Mouse (Mus musculus): ENCODE data around the gene Cmip. TPM values are rescaled to one million over a fixed set of nuclear protein-coding genes. Genes with fewer than 3 reads are reported as not detected.
A peak's percentile ranks its signal among the peaks of the same experiment; 100 is the strongest.

Gene Cmip
- polyA plus RNA-seq, 2 experiments: 27.1 to 39.7 TPM

GRCm38 (mm10) chr8:117251086-117251681, 5.7 kb upstream of the Cmip start:
- Histone ChIP-seq H3K9me3 (ENCODE audit: control insufficient read depth, low read length) (no peaks in the 10 kb centered on the region), H3K9ac (ENCODE audit: low read depth, low read length, severe bottlenecking) (no peak overlapping the region), H3K4me3 (replicated peaks; ENCODE audit: low read length) (no peak overlapping the region), H3K36me3 (ENCODE audit: control insufficient read depth, insufficient read depth, low read length) (no peaks in the 10 kb centered on the region), H3K4me1 (ENCODE audit: control insufficient read depth, insufficient read depth, low read length) (no peaks in the 10 kb centered on the region), H3K4me2 (replicated peaks; ENCODE audit: low read depth, low read length, severe bottlenecking) (no peak overlapping the region), H3K27ac (replicated peaks; ENCODE audit: low read depth, low read length) (no peak overlapping the region), H3K27me3 (ENCODE audit: control insufficient read depth, insufficient read depth, low read length) (no peaks in the 10 kb centered on the region)
- no peak for ATAC-seq (ENCODE audit: low FRiP score, low read depth)
- 45% methylated on average over 7 of the region's 7 CpGs for WGBS
- no peak for TF ChIP-seq POLR2A (IDR thresholded peaks at IDR 0.05; ENCODE audit: borderline replicate concordance, extremely low read depth, insufficient read depth, insufficient read length)
- DNase-seq (ENCODE audit: low spot score): no peak

DNA sequence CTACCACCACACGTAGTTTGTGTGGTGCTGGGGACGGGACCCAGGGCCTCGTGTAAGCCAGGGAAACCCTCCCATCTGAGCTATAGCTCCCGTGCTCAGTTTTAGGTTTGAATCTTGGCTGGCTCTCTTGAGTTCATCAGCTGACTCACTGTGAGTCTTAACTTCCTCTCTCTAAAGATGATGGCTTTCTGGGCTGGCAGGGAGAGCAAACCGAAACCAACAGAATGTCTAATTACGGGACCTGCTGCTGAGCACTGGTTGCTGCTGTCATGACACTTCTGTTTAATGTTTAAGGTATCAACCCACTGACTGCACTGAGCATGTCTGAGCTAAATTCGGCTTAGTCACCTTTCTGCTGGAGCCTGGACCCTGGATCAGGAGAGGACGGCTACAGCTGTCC, 4.2 kb upstream of the Cmip start:
- ATAC-seq (ENCODE audit: low FRiP score, low read depth) (no peak), DNase-seq (ENCODE audit: low spot score) (no peak)
- no peak overlapping the region for H3K4me3 ChIP-seq (replicated peaks; ENCODE audit: low read length)
- no peak overlapping the region for H3K27ac ChIP-seq (replicated peaks; ENCODE audit: low read depth, low read length)
- H3K9ac ChIP-seq (ENCODE audit: low read depth, low read length, severe bottlenecking): no peak overlapping the region
- H3K4me2 ChIP-seq (replicated peaks; ENCODE audit: low read depth, low read length, severe bottlenecking): no peak overlapping the region
- no peaks in the 10 kb centered on the region for H3K4me1 ChIP-seq (ENCODE audit: control insufficient read depth, insufficient read depth, low read length)
- no peaks in the 10 kb centered on the region for H3K36me3 ChIP-seq (ENCODE audit: control insufficient read depth, insufficient read depth, low read length)
- TF ChIP-seq POLR2A (IDR thresholded peaks at IDR 0.05; ENCODE audit: borderline replicate concordance, extremely low read depth, insufficient read depth, insufficient read length): no peak
- H3K27me3 ChIP-seq (ENCODE audit: control insufficient read depth, insufficient read depth, low read length): no peaks in the 10 kb centered on the region
- WGBS: 92% methylated on average over 8 of the region's 8 CpGs
- no peaks in the 10 kb centered on the region for H3K9me3 ChIP-seq (ENCODE audit: control insufficient read depth, low read length)

- no peak overlapping the region for H3K4me2 ChIP-seq (replicated peaks; ENCODE audit: low read depth, low read length, severe bottlenecking)
- no peaks in the 10 kb centered on the region for H3K9me3 ChIP-seq (ENCODE audit: control insufficient read depth, low read length)
- H3K4me1 ChIP-seq (ENCODE audit: control insufficient read depth, insufficient read depth, low read length): peaks cover 6% of the 10 kb centered on the region
- no peak for DNase-seq (ENCODE audit: low spot score)
- no peak for ATAC-seq (ENCODE audit: low FRiP score, low read depth)
- H3K27me3 ChIP-seq (ENCODE audit: control insufficient read depth, insufficient read depth, low read length): no peaks in the 10 kb centered on the region
- no peak for TF ChIP-seq POLR2A (IDR thresholded peaks at IDR 0.05; ENCODE audit: borderline replicate concordance, extremely low read depth, insufficient read depth, insufficient read length)
- WGBS: 94% methylated on average over 17 of the region's 17 CpGs
- no peak overlapping the region for H3K4me3 ChIP-seq (replicated peaks; ENCODE audit: low read length)
- H3K9ac ChIP-seq (ENCODE audit: low read depth, low read length, severe bottlenecking): no peak overlapping the region
- H3K36me3 ChIP-seq (ENCODE audit: control insufficient read depth, insufficient read depth, low read length): no peaks in the 10 kb centered on the region
- no peak overlapping the region for H3K27ac ChIP-seq (replicated peaks; ENCODE audit: low read depth, low read length)
Measured at GRCm38 (mm10) chr8:117253390-117254269, 3.2 kb upstream of the Cmip start.

DNA sequence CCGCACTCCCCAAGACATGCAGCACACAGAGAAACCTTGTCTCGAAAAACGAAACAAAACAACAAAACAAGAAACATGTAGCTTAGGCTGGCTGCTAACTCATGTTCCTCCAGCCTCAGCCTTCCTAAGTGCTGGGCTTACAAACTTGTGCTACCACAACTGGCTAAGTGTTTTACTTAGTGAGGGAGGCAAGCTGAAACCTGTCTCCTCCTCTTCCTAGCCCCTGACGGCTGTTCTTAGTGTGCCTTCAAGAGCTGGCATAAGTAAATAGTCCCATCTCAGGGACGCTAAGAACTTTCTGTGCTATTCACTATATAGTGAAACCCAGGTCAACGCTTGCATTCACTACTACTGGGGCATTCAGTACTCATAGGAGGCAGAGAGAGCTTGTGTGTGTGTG, 2.4 kb upstream of the Cmip start:
- WGBS: 76% methylated on average over 6 of the region's 6 CpGs

GRCm38 (mm10) chr8:117256292-117256938, 449 bp upstream of the Cmip start:
- TF ChIP-seq POLR2A (IDR thresholded peaks at IDR 0.05; ENCODE audit: borderline replicate concordance, extremely low read depth, insufficient read depth, insufficient read length): no peak

More for the DNA sequence above, 2.4 kb upstream of the Cmip start:
- Histone ChIP-seq H3K36me3 (ENCODE audit: control insufficient read depth, insufficient read depth, low read length) (no peaks in the 10 kb centered on the region), H3K4me1 (ENCODE audit: control insufficient read depth, insufficient read depth, low read length) (peaks cover 14% of the 10 kb centered on the region), H3K4me2 (replicated peaks; ENCODE audit: low read depth, low read length, severe bottlenecking) (no peak overlapping the region), H3K27ac (replicated peaks; ENCODE audit: low read depth, low read length) (no peak overlapping the region), H3K4me3 (replicated peaks; ENCODE audit: low read length) (no peak overlapping the region), H3K9me3 (ENCODE audit: control insufficient read depth, low read length) (no peaks in the 10 kb centered on the region), H3K27me3 (ENCODE audit: control insufficient read depth, insufficient read depth, low read length) (no peaks in the 10 kb centered on the region), H3K9ac (ENCODE audit: low read depth, low read length, severe bottlenecking) (no peak overlapping the region)
- DNase-seq (ENCODE audit: low spot score) (no peak), ATAC-seq (ENCODE audit: low FRiP score, low read depth) (no peak)
- no peak for TF ChIP-seq POLR2A (IDR thresholded peaks at IDR 0.05; ENCODE audit: borderline replicate concordance, extremely low read depth, insufficient read depth, insufficient read length)

More at GRCm38 (mm10) chr8:117256292-117256938, 449 bp upstream of the Cmip start:
- Histone ChIP-seq H3K9me3 (ENCODE audit: control insufficient read depth, low read length) (no peaks in the 10 kb centered on the region), H3K27me3 (ENCODE audit: control insufficient read depth, insufficient read depth, low read length) (no peaks in the 10 kb centered on the region), H3K9ac (ENCODE audit: low read depth, low read length, severe bottlenecking) (peak overlapping the region; percentile 89), H3K27ac (replicated peaks; ENCODE audit: low read depth, low read length) (peak overlapping the region; percentile 70), H3K36me3 (ENCODE audit: control insufficient read depth, insufficient read depth, low read length) (no peaks in the 10 kb centered on the region), H3K4me2 (replicated peaks; ENCODE audit: low read depth, low read length, severe bottlenecking) (peak overlapping the region; percentile 87), H3K4me3 (replicated peaks; ENCODE audit: low read length) (peak overlapping the region; percentile 91), H3K4me1 (ENCODE audit: control insufficient read depth, insufficient read depth, low read length) (peaks cover 29% of the 10 kb centered on the region)
- peak; percentile 89 for DNase-seq (ENCODE audit: low spot score)
- under 1% methylated on average over 21 of the region's 92 CpGs for WGBS
- ATAC-seq (ENCODE audit: low FRiP score, low read depth): peak; percentile 92
